Mouse (Mus musculus): Measurements from ENCODE around the gene Il17rd.

DNA sequence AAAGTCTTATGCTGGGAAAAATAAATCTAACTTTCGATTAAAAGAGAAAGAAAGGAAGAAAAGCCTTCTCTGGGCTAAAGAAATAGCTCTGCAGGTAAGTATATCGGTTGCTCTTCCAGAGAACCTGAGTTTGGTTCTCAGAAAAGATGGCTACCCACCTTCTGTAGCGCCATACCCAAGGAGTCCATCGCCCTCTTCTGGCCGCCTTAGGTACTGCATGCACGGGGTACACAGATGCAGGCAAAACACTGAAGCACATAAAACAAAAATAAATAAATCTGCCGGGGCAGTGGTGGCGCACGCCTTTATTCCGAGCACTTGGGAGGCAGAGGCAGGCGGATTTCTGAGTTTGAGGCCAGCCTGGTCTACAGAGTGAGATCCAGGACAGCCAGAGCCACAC lies 15.9 kb upstream of the Il17rd start:
- TF ChIP-seq HCFC1 (IDR thresholded peaks at IDR 0.05; ENCODE audit: borderline replicate concordance, insufficient read depth, low read length): no peak
- TF ChIP-seq ZC3H11A (IDR thresholded peaks at IDR 0.05; ENCODE audit: borderline replicate concordance, low read depth, low read length): peak; percentile 70; the same call in 1 of the 2 replicates
- no peak for TF ChIP-seq MAFK (IDR thresholded peaks at IDR 0.05; ENCODE audit: insufficient read depth, low read depth, low read length)
- no peak for TF ChIP-seq CHD2 (IDR thresholded peaks at IDR 0.05; ENCODE audit: low read depth, low read length)
